Mouse (Mus musculus): ENCODE measurements around the gene Hsf4. TPM values are rescaled to one million over a fixed set of nuclear protein-coding genes. Genes with fewer than 3 reads are reported as not detected.
"Not testable (repeated sequence)": the region's sequence is repeated elsewhere in the genome, so short reads cannot be mapped to it uniquely, and the experiment has no call there.

The Hsf4 gene
- polyA plus RNA-seq, 1 experiment from 2014 or later = 0.33 TPM

GRCm38 (mm10) chr8:105291802-105292201 is 22.2 kb downstream of the Hsf4 start:
- TF ChIP-seq CTCF (IDR thresholded peaks at IDR 0.05; ENCODE audit: low read depth) = peak; percentile 28
- H3K27ac ChIP-seq (ENCODE audit: low read depth); H3K4me2 ChIP-seq; ATAC-seq (ENCODE audit: insufficient read depth); H3K4me3 ChIP-seq (ENCODE audit: low read depth, low read length); H3K9me3 ChIP-seq (ENCODE audit: low read depth, low read length); H3K4me1 ChIP-seq (ENCODE audit: insufficient read depth); DNase-seq; H3K9ac ChIP-seq; H3K36me3 ChIP-seq (ENCODE audit: insufficient read depth): not testable (repeated sequence)
- peaks cover 13% of the 10 kb centered on the region for H3K27me3 ChIP-seq (ENCODE audit: insufficient read depth, low read length)
- 67% methylated on average over 3 of the region's 3 CpGs for WGBS

GRCm38 (mm10) chr8:105292471-105292870 is 22.9 kb downstream of the Hsf4 start:
- H3K4me3 ChIP-seq (ENCODE audit: low read depth, low read length) = no peak overlapping the region
- H3K9ac ChIP-seq = no peak overlapping the region
- H3K27ac ChIP-seq (ENCODE audit: low read depth) = no peak overlapping the region
- H3K9me3 ChIP-seq (ENCODE audit: low read depth, low read length) = no peaks in the 10 kb centered on the region
- H3K36me3 ChIP-seq (ENCODE audit: insufficient read depth) = no peaks in the 10 kb centered on the region
- no peak for TF ChIP-seq CTCF (IDR thresholded peaks at IDR 0.05; ENCODE audit: low read depth)
- DNase-seq (no peak), ATAC-seq (ENCODE audit: insufficient read depth) (no peak)
- 72% methylated on average over 7 of the region's 7 CpGs for WGBS
- H3K4me1 ChIP-seq (ENCODE audit: insufficient read depth) = no peaks in the 10 kb centered on the region; the same call in 1 of the 2 replicates
- peaks cover 13% of the 10 kb centered on the region for H3K27me3 ChIP-seq (ENCODE audit: insufficient read depth, low read length)
- H3K4me2 ChIP-seq = no peak overlapping the region

GRCm38 (mm10) chr8:105293405-105293804 is 23.8 kb downstream of the Hsf4 start:
- 0 out of 2 replicates have a peak, but pooled peaks cover 2% of the 10 kb centered on the region for H3K36me3 ChIP-seq (ENCODE audit: insufficient read depth)
- H3K27ac ChIP-seq (ENCODE audit: low read depth) = no peak overlapping the region
- DNase-seq = no peak
- H3K4me1 ChIP-seq (ENCODE audit: insufficient read depth) = 0 out of 2 replicates have a peak, but pooled peaks cover 3% of the 10 kb centered on the region
- no peak for TF ChIP-seq CTCF (IDR thresholded peaks at IDR 0.05; ENCODE audit: low read depth)
- H3K4me2 ChIP-seq = no peak overlapping the region
- ATAC-seq (ENCODE audit: insufficient read depth) = no peak
- WGBS = 56% methylated on average over 19 of the region's 19 CpGs
- no peak overlapping the region for H3K9ac ChIP-seq
- H3K27me3 ChIP-seq (ENCODE audit: insufficient read depth, low read length) = peaks cover 13% of the 10 kb centered on the region
- no peak overlapping the region for H3K4me3 ChIP-seq (ENCODE audit: low read depth, low read length)
- H3K9me3 ChIP-seq (ENCODE audit: low read depth, low read length) = no peaks in the 10 kb centered on the region

- WGBS = 55% methylated on average over 9 of the region's 9 CpGs
- DNase-seq = no peak
- Histone ChIP-seq H3K9ac (peak overlapping the region; percentile 18; the same call in 1 of the 2 replicates), H3K4me1 (ENCODE audit: insufficient read depth) (0 out of 2 replicates have a peak, but pooled peaks cover 6% of the 10 kb centered on the region), H3K9me3 (ENCODE audit: low read depth, low read length) (no peaks in the 10 kb centered on the region), H3K4me3 (ENCODE audit: low read depth, low read length) (peak overlapping the region; percentile 32), H3K27ac (ENCODE audit: low read depth) (no peak overlapping the region), H3K4me2 (peak overlapping the region; percentile 49), H3K27me3 (ENCODE audit: insufficient read depth, low read length) (peaks cover 11% of the 10 kb centered on the region), H3K36me3 (ENCODE audit: insufficient read depth) (peaks cover 13% of the 10 kb centered on the region; the same call in 1 of the 2 replicates)
- no peak for TF ChIP-seq CTCF (IDR thresholded peaks at IDR 0.05; ENCODE audit: low read depth)
- ATAC-seq (ENCODE audit: insufficient read depth) = no peak
These were observed 25.2 kb downstream of the Hsf4 start for GRCm38 (mm10) chr8:105294776-105295175.

- peak overlapping the region; percentile 32 for H3K4me3 ChIP-seq (ENCODE audit: low read depth, low read length)
- peak overlapping the region; percentile 18; the same call in 1 of the 2 replicates for H3K9ac ChIP-seq
- H3K27ac ChIP-seq (ENCODE audit: low read depth) = peak overlapping the region; percentile 37; the same call in 1 of the 2 replicates
- no peak for TF ChIP-seq CTCF (IDR thresholded peaks at IDR 0.05; ENCODE audit: low read depth)
- no peaks in the 10 kb centered on the region for H3K9me3 ChIP-seq (ENCODE audit: low read depth, low read length)
- H3K4me2 ChIP-seq = peak overlapping the region; percentile 49
- DNase-seq (no peak), ATAC-seq (ENCODE audit: insufficient read depth) (no peak)
- WGBS = 56% methylated on average over 11 of the region's 11 CpGs
- H3K27me3 ChIP-seq (ENCODE audit: insufficient read depth, low read length) = peaks cover 6% of the 10 kb centered on the region
- H3K4me1 ChIP-seq (ENCODE audit: insufficient read depth) = 0 out of 2 replicates have a peak, but pooled peaks cover 6% of the 10 kb centered on the region
- peaks cover 18% of the 10 kb centered on the region for H3K36me3 ChIP-seq (ENCODE audit: insufficient read depth)
These were observed 25.7 kb downstream of the Hsf4 start for GRCm38 (mm10) chr8:105295256-105295655.

GRCm38 (mm10) chr8:105295895-105296573 is 26.4 kb downstream of the Hsf4 start, which contains the start of gene Exoc3l:
Gene Exoc3l (minus strand): TSS chr8:105296101.
- 52% methylated on average over 11 of the region's 11 CpGs for WGBS
- peak within 1 kb of the TSS; percentile 95 for H3K4me2 ChIP-seq
- no peaks in the 10 kb centered on the region for H3K9me3 ChIP-seq (ENCODE audit: low read depth, low read length)
- no peaks in the 10 kb centered on the region for H3K27me3 ChIP-seq (ENCODE audit: insufficient read depth, low read length)
- DNase-seq = no peak
- peak within 1 kb of the TSS; percentile 97 for H3K4me3 ChIP-seq (ENCODE audit: low read depth, low read length)
- ATAC-seq (ENCODE audit: insufficient read depth) = no peak
- peak within 1 kb of the TSS; percentile 37; the same call in 1 of the 2 replicates for H3K27ac ChIP-seq (ENCODE audit: low read depth)
- H3K36me3 ChIP-seq (ENCODE audit: insufficient read depth) = peaks cover 25% of the 10 kb centered on the region
- H3K9ac ChIP-seq = peak within 1 kb of the TSS; percentile 89
- TF ChIP-seq CTCF (IDR thresholded peaks at IDR 0.05; ENCODE audit: low read depth) = no peak
- 0 out of 2 replicates have a peak, but pooled peaks cover 6% of the 10 kb centered on the region for H3K4me1 ChIP-seq (ENCODE audit: insufficient read depth)

GRCm38 (mm10) chr8:105297511-105298192 is 28.1 kb downstream of the Hsf4 start, which contains the start of gene E2f4:
Gene E2f4 (plus strand): TSS chr8:105297663.
- peak; percentile 89 for ATAC-seq (ENCODE audit: insufficient read depth)

More at GRCm38 (mm10) chr8:105297511-105298192, 28.1 kb downstream of the Hsf4 start, which contains the start of gene E2f4:
- DNase-seq = peak; percentile 96
- no peak for TF ChIP-seq CTCF (IDR thresholded peaks at IDR 0.05; ENCODE audit: low read depth)
- WGBS = 1% methylated on average over 58 of the region's 58 CpGs
- H3K9ac ChIP-seq = peak within 1 kb of the TSS; percentile 89
- H3K27ac ChIP-seq (ENCODE audit: low read depth) = peak within 1 kb of the TSS; percentile 70
- H3K4me2 ChIP-seq = peak within 1 kb of the TSS; percentile 95
- 0 out of 2 replicates have a peak, but pooled peaks cover 6% of the 10 kb centered on the region for H3K4me1 ChIP-seq (ENCODE audit: insufficient read depth)
- H3K36me3 ChIP-seq (ENCODE audit: insufficient read depth) = peaks cover 41% of the 10 kb centered on the region
- no peaks in the 10 kb centered on the region for H3K9me3 ChIP-seq (ENCODE audit: low read depth, low read length)
- peak within 1 kb of the TSS; percentile 97 for H3K4me3 ChIP-seq (ENCODE audit: low read depth, low read length)
- H3K27me3 ChIP-seq (ENCODE audit: insufficient read depth, low read length) = no peaks in the 10 kb centered on the region
